Mouse (Mus musculus): Measurements from ENCODE around the gene Lbh. TPM values are rescaled to one million over a fixed set of nuclear protein-coding genes. Genes with fewer than 3 reads are reported as not detected.

The Lbh gene
- polyA plus RNA-seq, 1 experiment from 2014 or later = 10.5 TPM

DNA sequence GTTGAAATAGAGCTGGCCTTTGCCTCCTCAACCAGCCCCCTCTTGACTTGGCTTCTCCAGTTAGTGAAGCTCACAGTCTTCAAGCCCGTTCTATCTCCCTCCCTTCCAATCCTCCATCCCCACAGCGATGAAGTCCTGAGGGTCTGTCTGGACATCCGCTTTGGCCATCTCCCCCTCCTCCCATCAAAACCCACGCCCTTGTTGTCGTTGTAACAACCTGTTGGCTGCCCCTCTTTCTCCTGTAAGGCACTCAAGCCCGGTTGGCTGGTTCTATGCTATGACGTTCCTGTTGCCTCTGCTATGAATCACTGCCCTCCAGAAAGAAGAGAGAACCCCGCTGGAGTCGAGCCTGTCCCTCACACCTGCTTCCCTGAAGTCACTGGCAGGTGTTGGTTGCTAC is 10.9 kb upstream of the Lbh start:
- H3K4me1 ChIP-seq (ENCODE audit: control insufficient read depth, insufficient read depth, low read length) = no peaks in the 10 kb centered on the region
- no peaks in the 10 kb centered on the region for H3K36me3 ChIP-seq (ENCODE audit: control insufficient read depth, insufficient read depth, low read length)
- no peak overlapping the region for H3K9ac ChIP-seq (ENCODE audit: low read depth, low read length)
- H3K4me2 ChIP-seq (replicated peaks; ENCODE audit: low read depth, low read length) = no peak overlapping the region
- no peak overlapping the region for H3K4me3 ChIP-seq (ENCODE audit: low read length)
- H3K27me3 ChIP-seq (ENCODE audit: control insufficient read depth, insufficient read depth, low read length) = no peaks in the 10 kb centered on the region
- 84% methylated on average over 9 of the region's 9 CpGs for WGBS
- H3K9me3 ChIP-seq (ENCODE audit: control insufficient read depth, low read length) = no peaks in the 10 kb centered on the region
- ATAC-seq (ENCODE audit: low FRiP score, low TSS enrichment) = no peak
- no peak overlapping the region for H3K27ac ChIP-seq (ENCODE audit: low read depth, low read length)

DNA sequence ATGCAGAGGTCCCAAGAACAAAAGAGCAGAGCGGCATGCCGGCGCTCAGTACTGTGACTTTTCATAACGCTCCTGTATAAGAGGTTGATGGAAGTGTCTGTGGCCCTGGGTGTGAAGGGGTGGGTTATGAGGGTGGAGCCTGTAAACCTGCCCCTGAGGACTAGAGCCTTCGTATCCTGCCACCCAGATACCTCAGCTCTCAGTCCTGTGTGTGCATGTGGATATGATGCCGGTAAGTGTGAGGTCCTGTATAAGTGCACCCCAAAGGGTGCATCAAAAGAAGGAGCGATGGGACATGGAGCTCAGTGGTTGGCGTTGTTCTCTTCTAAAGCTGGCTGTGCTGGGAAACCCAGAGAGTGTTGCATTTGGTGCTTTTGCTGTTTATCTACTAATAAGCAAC is 10.3 kb upstream of the Lbh start:
- H3K4me1 ChIP-seq (ENCODE audit: control insufficient read depth, insufficient read depth, low read length) = no peaks in the 10 kb centered on the region
- no peak overlapping the region for H3K27ac ChIP-seq (ENCODE audit: low read depth, low read length)
- H3K36me3 ChIP-seq (ENCODE audit: control insufficient read depth, insufficient read depth, low read length) = no peaks in the 10 kb centered on the region
- H3K4me3 ChIP-seq (ENCODE audit: low read length) = no peak overlapping the region
- H3K9ac ChIP-seq (ENCODE audit: low read depth, low read length) = no peak overlapping the region
- no peak overlapping the region for H3K4me2 ChIP-seq (replicated peaks; ENCODE audit: low read depth, low read length)
- no peak for ATAC-seq (ENCODE audit: low FRiP score, low TSS enrichment)
- H3K9me3 ChIP-seq (ENCODE audit: control insufficient read depth, low read length) = no peaks in the 10 kb centered on the region
- 92% methylated on average over 8 of the region's 8 CpGs for WGBS
- no peaks in the 10 kb centered on the region for H3K27me3 ChIP-seq (ENCODE audit: control insufficient read depth, insufficient read depth, low read length)

DNA sequence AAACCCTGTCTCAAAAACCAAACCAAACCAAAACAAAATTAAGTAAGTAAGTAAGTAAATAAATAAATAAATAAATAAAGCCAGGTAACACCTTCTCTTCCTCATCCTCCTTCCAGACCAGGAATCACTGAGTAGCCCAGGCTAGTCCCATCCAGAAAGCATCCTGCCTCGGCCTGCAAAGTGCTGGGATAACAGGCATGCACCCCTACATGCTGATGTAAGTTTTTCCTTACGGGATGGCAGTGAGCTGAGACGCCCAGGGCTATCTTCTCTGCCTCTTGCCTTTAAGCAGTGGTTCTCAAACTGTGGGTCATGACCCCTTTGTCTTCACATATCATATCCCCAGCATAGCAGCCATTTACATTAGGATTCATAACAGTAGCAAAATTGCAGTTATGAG is 9.5 kb upstream of the Lbh start:
- H3K4me3 ChIP-seq (ENCODE audit: low read length) = no peak overlapping the region
- H3K4me2 ChIP-seq (replicated peaks; ENCODE audit: low read depth, low read length) = no peak overlapping the region
- H3K36me3 ChIP-seq (ENCODE audit: control insufficient read depth, insufficient read depth, low read length) = no peaks in the 10 kb centered on the region
- no peaks in the 10 kb centered on the region for H3K27me3 ChIP-seq (ENCODE audit: control insufficient read depth, insufficient read depth, low read length)
- H3K27ac ChIP-seq (ENCODE audit: low read depth, low read length) = no peak overlapping the region
- no peak for ATAC-seq (ENCODE audit: low FRiP score, low TSS enrichment)
- no peaks in the 10 kb centered on the region for H3K4me1 ChIP-seq (ENCODE audit: control insufficient read depth, insufficient read depth, low read length)
- no peaks in the 10 kb centered on the region for H3K9me3 ChIP-seq (ENCODE audit: control insufficient read depth, low read length)
- 90% methylated on average over 3 of the region's 3 CpGs for WGBS
- no peak overlapping the region for H3K9ac ChIP-seq (ENCODE audit: low read depth, low read length)

GRCm38 (mm10) chr17:72909061-72909852 is 8.8 kb upstream of the Lbh start:
- Histone ChIP-seq H3K4me3 (ENCODE audit: low read length) (no peak overlapping the region), H3K27me3 (ENCODE audit: control insufficient read depth, insufficient read depth, low read length) (no peaks in the 10 kb centered on the region), H3K36me3 (ENCODE audit: control insufficient read depth, insufficient read depth, low read length) (no peaks in the 10 kb centered on the region), H3K27ac (ENCODE audit: low read depth, low read length) (no peak overlapping the region), H3K9me3 (ENCODE audit: control insufficient read depth, low read length) (no peaks in the 10 kb centered on the region), H3K9ac (ENCODE audit: low read depth, low read length) (no peak overlapping the region), H3K4me2 (replicated peaks; ENCODE audit: low read depth, low read length) (no peak overlapping the region), H3K4me1 (ENCODE audit: control insufficient read depth, insufficient read depth, low read length) (no peaks in the 10 kb centered on the region)
- no peak for ATAC-seq (ENCODE audit: low FRiP score, low TSS enrichment)
- WGBS = 77% methylated on average over 7 of the region's 7 CpGs

DNA sequence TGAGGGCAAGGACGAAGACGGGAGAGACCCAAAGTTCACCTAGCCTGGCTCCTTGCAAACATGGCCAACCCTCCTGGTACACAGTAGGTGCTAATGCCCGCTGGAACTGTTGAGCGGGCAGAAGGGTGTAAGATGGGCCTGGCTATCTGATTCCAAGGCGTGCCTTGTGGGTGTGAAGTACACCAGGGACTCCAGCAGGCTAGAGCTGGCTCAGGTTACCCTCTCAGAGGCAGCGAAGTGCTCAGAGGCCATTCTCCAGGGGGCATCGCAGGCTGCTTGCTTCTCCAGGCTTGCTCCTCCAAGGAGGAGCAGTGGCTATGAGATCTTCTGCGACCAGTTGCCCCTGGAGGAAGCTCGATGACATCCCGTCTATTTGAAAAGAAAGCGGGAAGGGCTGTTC is 6.8 kb upstream of the Lbh start:
- ATAC-seq (ENCODE audit: low FRiP score, low TSS enrichment) = peak; percentile 65; the same call in 1 of the 2 replicates
- 50% methylated on average over 11 of the region's 11 CpGs for WGBS
- Histone ChIP-seq H3K4me2 (replicated peaks; ENCODE audit: low read depth, low read length) (no peak overlapping the region), H3K4me3 (ENCODE audit: low read length) (no peak overlapping the region), H3K27ac (ENCODE audit: low read depth, low read length) (no peak overlapping the region), H3K4me1 (ENCODE audit: control insufficient read depth, insufficient read depth, low read length) (no peaks in the 10 kb centered on the region), H3K9ac (ENCODE audit: low read depth, low read length) (no peak overlapping the region), H3K36me3 (ENCODE audit: control insufficient read depth, insufficient read depth, low read length) (no peaks in the 10 kb centered on the region), H3K27me3 (ENCODE audit: control insufficient read depth, insufficient read depth, low read length) (no peaks in the 10 kb centered on the region), H3K9me3 (ENCODE audit: control insufficient read depth, low read length) (no peaks in the 10 kb centered on the region)

DNA sequence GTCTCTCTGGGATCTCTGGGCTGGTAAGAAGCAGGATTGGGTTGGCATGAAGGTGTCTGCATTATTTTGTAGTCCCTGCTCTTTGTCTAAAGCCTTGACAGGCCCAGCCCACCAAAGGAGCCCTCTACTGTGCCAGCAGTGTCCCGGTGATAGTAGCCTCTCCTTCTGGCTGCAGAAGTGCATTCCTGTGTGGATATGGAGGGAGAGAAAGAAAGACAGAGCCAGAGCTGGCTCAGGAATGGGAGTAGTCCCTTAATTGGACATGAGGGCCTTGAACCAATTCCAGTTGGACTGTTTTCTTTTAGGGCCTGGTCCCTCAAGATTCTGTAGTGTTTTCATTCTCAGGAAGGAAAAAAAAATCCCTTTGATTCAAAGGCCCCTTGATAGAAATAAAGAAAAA is 6.4 kb upstream of the Lbh start:
- Histone ChIP-seq H3K36me3 (ENCODE audit: control insufficient read depth, insufficient read depth, low read length) (no peaks in the 10 kb centered on the region), H3K9me3 (ENCODE audit: control insufficient read depth, low read length) (no peaks in the 10 kb centered on the region), H3K27ac (ENCODE audit: low read depth, low read length) (no peak overlapping the region), H3K4me1 (ENCODE audit: control insufficient read depth, insufficient read depth, low read length) (0 out of 2 replicates have a peak, but pooled peaks cover under 1% of the 10 kb centered on the region), H3K27me3 (ENCODE audit: control insufficient read depth, insufficient read depth, low read length) (no peaks in the 10 kb centered on the region), H3K4me2 (replicated peaks; ENCODE audit: low read depth, low read length) (no peak overlapping the region), H3K4me3 (ENCODE audit: low read length) (no peak overlapping the region), H3K9ac (ENCODE audit: low read depth, low read length) (no peak overlapping the region)
- WGBS = 39% methylated on average over 1 of the region's 1 CpGs
- no peak for ATAC-seq (ENCODE audit: low FRiP score, low TSS enrichment)

DNA sequence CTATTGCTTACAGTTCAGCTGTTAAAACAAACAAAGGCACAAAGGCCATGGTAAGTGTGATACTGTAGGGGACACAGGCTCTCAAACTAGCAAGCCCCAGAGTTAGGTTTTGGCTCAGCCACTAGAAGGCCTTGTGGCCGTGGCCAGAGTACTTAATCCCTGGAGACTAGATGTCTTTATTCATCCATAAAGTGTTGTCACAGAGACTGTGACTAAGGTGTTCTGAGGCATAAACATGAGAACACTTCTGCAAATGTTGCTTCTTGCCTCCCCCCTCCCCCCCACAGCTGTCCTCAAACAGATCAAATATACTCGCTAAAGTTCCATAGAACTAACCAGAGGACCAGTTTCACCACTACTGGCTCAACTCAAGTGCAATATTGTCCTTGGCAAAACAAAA is 4.0 kb upstream of the Lbh start:
- ATAC-seq (ENCODE audit: low FRiP score, low TSS enrichment) = no peak
- H3K4me1 ChIP-seq (ENCODE audit: control insufficient read depth, insufficient read depth, low read length) = 0 out of 2 replicates have a peak, but pooled peaks cover 2% of the 10 kb centered on the region
- H3K27ac ChIP-seq (ENCODE audit: low read depth, low read length) = no peak overlapping the region

DNA sequence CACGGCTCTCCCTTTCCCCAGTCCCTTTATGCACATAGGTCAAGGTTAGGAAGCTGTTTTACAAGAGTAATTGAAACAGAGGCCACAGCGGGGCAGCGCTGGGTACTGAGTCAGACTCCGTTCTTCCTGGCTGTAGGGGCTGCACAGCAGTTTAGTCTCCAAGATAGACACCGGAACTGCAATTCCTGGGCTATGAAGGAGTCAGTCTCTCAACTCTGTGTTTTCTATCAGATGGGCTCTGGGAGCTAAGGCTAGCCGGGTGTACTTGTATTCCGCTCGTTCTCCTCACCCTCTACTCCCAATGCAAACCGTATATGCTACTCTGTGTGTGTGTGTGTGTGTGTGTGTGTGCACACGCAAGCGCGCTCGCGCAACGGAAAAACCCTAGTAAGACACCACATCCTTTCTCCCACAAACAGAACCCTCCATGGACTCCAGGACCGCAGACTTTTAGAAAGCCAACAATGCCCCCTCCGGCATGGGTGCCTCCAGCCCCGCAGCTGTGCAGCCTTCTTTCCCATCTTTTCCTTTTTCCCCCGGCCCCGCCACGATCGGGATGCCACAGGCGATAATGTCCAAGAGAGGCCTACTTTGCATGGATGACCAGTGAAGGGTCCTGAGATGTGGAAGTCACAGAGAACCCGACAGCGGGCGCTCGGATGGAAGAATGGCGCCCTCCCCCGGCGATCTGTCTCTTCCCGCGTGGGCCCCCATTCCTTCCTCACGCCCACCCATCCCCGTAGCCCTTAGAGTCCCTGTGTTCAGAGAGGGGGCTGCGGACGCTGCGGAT is 669 bp upstream of the Lbh start:
- 1% methylated on average over 37 of the region's 37 CpGs for WGBS
- Histone ChIP-seq H3K4me3 (ENCODE audit: low read length) (peak overlapping the region; percentile 47), H3K27me3 (ENCODE audit: control insufficient read depth, insufficient read depth, low read length) (no peaks in the 10 kb centered on the region), H3K4me2 (replicated peaks; ENCODE audit: low read depth, low read length) (peak overlapping the region; percentile 76), H3K36me3 (ENCODE audit: control insufficient read depth, insufficient read depth, low read length) (peaks cover 13% of the 10 kb centered on the region), H3K4me1 (ENCODE audit: control insufficient read depth, insufficient read depth, low read length) (peaks cover 12% of the 10 kb centered on the region; the same call in 1 of the 2 replicates), H3K27ac (ENCODE audit: low read depth, low read length) (peak overlapping the region; percentile 91), H3K9me3 (ENCODE audit: control insufficient read depth, low read length) (no peaks in the 10 kb centered on the region), H3K9ac (ENCODE audit: low read depth, low read length) (peak overlapping the region; percentile 75)
- peak; percentile 68 for ATAC-seq (ENCODE audit: low FRiP score, low TSS enrichment)

More for the DNA sequence above, 4.0 kb upstream of the Lbh start:
- no peaks in the 10 kb centered on the region for H3K36me3 ChIP-seq (ENCODE audit: control insufficient read depth, insufficient read depth, low read length)
- H3K4me3 ChIP-seq (ENCODE audit: low read length) = no peak overlapping the region
- H3K9ac ChIP-seq (ENCODE audit: low read depth, low read length) = no peak overlapping the region
- no peaks in the 10 kb centered on the region for H3K9me3 ChIP-seq (ENCODE audit: control insufficient read depth, low read length)
- 71% methylated on average over 2 of the region's 2 CpGs for WGBS
- H3K27me3 ChIP-seq (ENCODE audit: control insufficient read depth, insufficient read depth, low read length) = no peaks in the 10 kb centered on the region
- H3K4me2 ChIP-seq (replicated peaks; ENCODE audit: low read depth, low read length) = no peak overlapping the region
